Mouse (Mus musculus) forebrain, embryonic 11.5 days (tissue): Measurements from ENCODE around the gene Utp14a. TPM values are rescaled to one million over a fixed set of nuclear protein-coding genes. Genes with fewer than 3 reads are reported as not detected.
"Not testable (repeated sequence)": the region's sequence is repeated elsewhere in the genome, so short reads cannot be mapped to it uniquely, and the experiment has no call there.

Experiments
- ATAC-seq: fragments of 200-750 bp; cut with Nextera tagmentation; replicated peaks from 2 replicates; pipeline ENCODE4 v1.8.0; 2017; ENCODE audit warnings: moderate TSS enrichment; ENCODE audit not compliant: low FRiP score
- DNase-seq: peaks from one replicate; pipeline ENCODE4 v3.0.0-alpha.2; 2017; ENCODE audit warnings: low spot score
- H3K27ac ChIP-seq: fragments of 300-500 bp; sonication (generic); 2 replicates; pipeline ENCODE4 v1.5.1; 2014; ENCODE audit warnings: low read depth, low read length
- H3K27me3 ChIP-seq: fragments of 300-500 bp; sonication (generic); 2 replicates; pipeline ENCODE4 v1.6.1; 2014; ENCODE audit warnings: mild to moderate bottlenecking, low read length, mixed read lengths; ENCODE audit not compliant: control insufficient read depth, insufficient read depth
- H3K36me3 ChIP-seq: fragments of 300-500 bp; sonication (generic); 2 replicates; pipeline ENCODE4 v1.6.1; 2014; ENCODE audit warnings: mild to moderate bottlenecking, low read length, moderate library complexity, mixed read lengths; ENCODE audit not compliant: control insufficient read depth, insufficient read depth
- H3K4me1 ChIP-seq: fragments of 300-500 bp; sonication (generic); replicated peaks from 2 replicates; pipeline ENCODE4 v1.6.1; 2014; ENCODE audit warnings: low read length, mixed read lengths; ENCODE audit not compliant: control insufficient read depth, insufficient read depth
- H3K4me2 ChIP-seq: fragments of 300-500 bp; sonication (generic); 2 replicates; pipeline ENCODE4 v1.6.1; 2014; ENCODE audit warnings: low read depth, mild to moderate bottlenecking, low read length, moderate library complexity, mixed read lengths; ENCODE audit not compliant: severe bottlenecking
- H3K4me3 ChIP-seq: fragments of 300-500 bp; sonication (generic); 2 replicates; pipeline ENCODE4 v1.5.1; 2014; ENCODE audit warnings: low read depth, low read length
- H3K9ac ChIP-seq: fragments of 300-500 bp; sonication (generic); 2 replicates; pipeline ENCODE4 v1.6.1; 2014; ENCODE audit warnings: low read length
- H3K9me3 ChIP-seq: fragments of 300-500 bp; sonication (generic); 2 replicates; pipeline ENCODE4 v1.6.1; 2016; ENCODE audit warnings: low read length, mixed read lengths; ENCODE audit not compliant: control insufficient read depth
- WGBS: fragments of 180-500 bp; shearing (Covaris S2); extraction: QIAGEN DNeasy Blood & Tissue Kit; methylation state at CpG from one replicate; pipeline ENCODE4 v1.1.7; 2014; 5-methylcytosine and 5-hydroxymethylcytosine counted together
- polyA plus RNA-seq: library from polyadenylated mRNA; unstranded; fragments of >200 nt; fragmentation: Nextera tagmentation; extraction: Ambion mirVana; gene quantifications from 2 replicates; pipeline ENCODE4 v1.2.1, GENCODE M21; 2014

Gene Utp14a
- polyA plus RNA-seq = 25.7 and 25.9 TPM in 2 replicates

DNA sequence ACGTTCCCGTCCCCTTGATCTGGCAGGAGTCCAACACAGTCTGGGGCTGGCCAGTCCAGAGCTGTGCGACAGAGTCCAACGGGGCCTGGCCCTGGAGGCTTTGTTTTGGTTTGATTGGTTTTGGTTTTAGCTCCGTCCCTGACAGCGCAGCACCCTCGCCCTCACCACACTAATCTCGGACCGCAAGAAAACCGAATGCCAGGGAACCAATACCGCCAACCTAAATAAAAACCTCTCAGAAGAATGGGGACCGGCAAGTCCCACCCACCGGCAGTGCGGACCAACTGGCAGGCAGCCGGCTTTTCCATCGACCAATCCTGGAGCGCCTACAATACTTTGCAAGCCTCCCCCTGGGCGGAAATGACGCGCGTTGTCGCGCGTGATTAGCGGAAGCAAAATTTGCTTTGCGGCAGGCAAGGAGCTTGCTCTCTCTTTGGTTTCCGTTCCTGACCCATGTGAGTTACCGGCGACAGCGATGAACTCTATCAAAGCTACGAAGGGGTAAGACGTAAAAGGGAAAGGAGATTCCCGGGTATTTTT is at the start of gene Utp14a:
Gene Utp14a (plus strand): TSS at position 395 of the 540 bp plus-strand sequence.
- no peaks in the 10 kb centered on the region for H3K36me3 ChIP-seq
- peak within 1 kb of the TSS; percentile 53 for H3K4me2 ChIP-seq
- DNase-seq = peak; percentile 93
- H3K27me3 ChIP-seq = no peaks in the 10 kb centered on the region
- peak within 1 kb of the TSS; percentile 57 for H3K9ac ChIP-seq
- peak within 1 kb of the TSS; percentile 68 for H3K27ac ChIP-seq
- H3K9me3 ChIP-seq = no peaks in the 10 kb centered on the region
- peak within 1 kb of the TSS; percentile 45 for H3K4me3 ChIP-seq
- no peaks in the 10 kb centered on the region for H3K4me1 ChIP-seq
- peak; percentile 99 for ATAC-seq
- WGBS = 13% methylated on average over 33 of the region's 33 CpGs

DNA sequence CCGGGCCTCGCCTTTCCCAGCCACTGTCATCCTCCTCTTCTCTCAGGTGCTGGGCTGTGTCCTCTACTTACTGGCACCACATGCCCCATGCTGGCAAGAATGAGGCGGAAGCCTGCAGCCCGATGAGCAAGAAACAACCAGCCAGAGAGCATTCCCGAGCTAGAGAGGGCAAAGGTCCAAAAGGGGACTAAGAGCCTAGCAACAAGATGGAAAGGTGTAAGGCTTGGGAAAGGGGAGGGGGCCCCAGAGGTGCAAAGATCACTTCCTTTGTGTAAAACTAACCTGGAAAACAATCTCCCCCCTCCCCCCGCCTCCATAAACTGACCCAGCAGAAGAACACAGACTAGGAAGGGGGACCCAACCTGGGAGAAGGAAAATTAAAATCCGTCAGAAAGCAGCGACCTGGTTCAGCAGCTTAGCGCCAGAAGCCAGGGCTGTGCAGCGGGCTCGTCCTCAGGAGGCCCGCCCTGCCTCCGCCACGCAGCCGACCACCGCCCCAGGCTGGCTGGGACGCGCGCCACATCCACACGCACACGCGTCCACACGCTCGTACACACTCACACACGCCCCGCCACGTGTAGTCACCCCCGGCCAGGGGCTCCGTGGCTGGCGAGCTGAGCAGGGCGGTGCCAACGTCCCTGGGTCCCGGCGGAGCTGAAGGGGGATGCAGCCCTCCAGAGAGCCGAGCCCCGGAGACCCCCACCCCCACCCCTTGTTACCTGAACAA is 48.7 kb upstream of the Utp14a start:
- H3K4me2 ChIP-seq = peak overlapping the region; percentile 53
- peak overlapping the region; percentile 63 for H3K4me3 ChIP-seq
- no peak for DNase-seq
- no peak overlapping the region for H3K27ac ChIP-seq
- 22% methylated on average over 31 of the region's 36 CpGs for WGBS
- H3K4me1 ChIP-seq = no peaks in the 10 kb centered on the region
- H3K27me3 ChIP-seq = no peaks in the 10 kb centered on the region
- H3K9me3 ChIP-seq = no peaks in the 10 kb centered on the region
- no peaks in the 10 kb centered on the region for H3K36me3 ChIP-seq
- ATAC-seq = peak; percentile 82
- peak overlapping the region; percentile 59 for H3K9ac ChIP-seq

DNA sequence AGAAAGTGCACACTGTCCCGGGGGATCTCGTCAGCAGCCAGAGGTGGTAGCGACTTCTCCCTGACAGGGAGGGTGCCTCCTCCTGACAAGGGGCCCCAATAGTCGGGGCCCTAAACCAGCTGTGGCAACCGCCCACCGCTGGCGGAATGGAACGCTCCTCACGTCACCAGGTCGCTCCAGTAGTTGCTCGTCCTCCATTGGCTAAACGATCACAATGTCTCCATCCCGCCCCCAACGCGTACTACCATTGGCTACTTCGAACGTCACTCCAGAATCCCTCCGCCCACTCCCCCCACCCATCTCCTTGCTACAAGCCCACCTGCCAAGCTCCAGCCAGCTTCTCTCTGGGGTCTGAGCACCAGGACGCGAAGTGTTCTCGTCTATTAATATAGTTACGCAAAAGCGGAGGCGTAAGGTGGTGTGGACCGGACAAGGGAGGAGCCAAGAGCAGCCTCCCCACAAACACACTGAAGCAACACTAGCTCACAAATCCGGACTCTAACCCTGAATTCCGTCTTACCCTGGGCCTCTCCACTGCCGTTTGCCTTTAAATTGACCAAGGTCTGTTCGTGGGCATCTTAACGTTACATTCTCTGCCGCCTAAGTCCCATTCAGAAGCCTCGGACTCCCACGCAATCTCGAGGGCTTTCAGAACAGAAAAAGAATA is 48.0 kb upstream of the Utp14a start, which contains the start of gene Zdhhc9:
Gene Zdhhc9 (minus strand): TSS at position 360 of the 667 bp plus-strand sequence.
- 18% methylated on average over 34 of the region's 34 CpGs for WGBS
- Histone ChIP-seq H3K4me2 (peak within 1 kb of the TSS; percentile 53), H3K27me3 (no peaks in the 10 kb centered on the region), H3K36me3 (no peaks in the 10 kb centered on the region), H3K4me1 (no peaks in the 10 kb centered on the region), H3K27ac (no peak within 1 kb of the TSS), H3K9me3 (no peaks in the 10 kb centered on the region), H3K4me3 (peak within 1 kb of the TSS; percentile 63), H3K9ac (peak within 1 kb of the TSS; percentile 59)
- ATAC-seq = peak; percentile 99
- DNase-seq = peak; percentile 91

DNA sequence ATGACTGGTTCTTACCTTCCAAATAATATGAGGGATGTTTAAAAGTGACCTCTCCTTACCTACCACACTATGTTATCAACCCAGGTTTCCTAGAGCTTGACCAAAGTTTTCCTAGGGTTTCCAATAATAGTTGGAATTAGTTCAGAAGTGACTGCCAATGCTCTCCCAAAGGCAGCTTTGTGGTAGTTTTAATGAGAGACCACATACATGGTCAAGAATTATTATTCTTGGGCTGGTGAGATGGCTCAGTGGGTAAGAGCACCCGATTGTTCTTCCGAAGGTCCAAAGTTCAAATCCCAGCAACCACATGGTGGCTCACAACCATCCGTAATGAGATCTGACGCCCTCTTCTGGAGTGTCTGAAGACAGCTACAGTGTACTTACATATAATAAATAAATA is 46.9 kb upstream of the Utp14a start:
- H3K9ac ChIP-seq, H3K4me3 ChIP-seq, DNase-seq, H3K9me3 ChIP-seq, H3K4me2 ChIP-seq, H3K27ac ChIP-seq, H3K4me1 ChIP-seq, H3K36me3 ChIP-seq, ATAC-seq, H3K27me3 ChIP-seq: not testable (repeated sequence)
- WGBS = 75% methylated on average over 2 of the region's 4 CpGs

DNA sequence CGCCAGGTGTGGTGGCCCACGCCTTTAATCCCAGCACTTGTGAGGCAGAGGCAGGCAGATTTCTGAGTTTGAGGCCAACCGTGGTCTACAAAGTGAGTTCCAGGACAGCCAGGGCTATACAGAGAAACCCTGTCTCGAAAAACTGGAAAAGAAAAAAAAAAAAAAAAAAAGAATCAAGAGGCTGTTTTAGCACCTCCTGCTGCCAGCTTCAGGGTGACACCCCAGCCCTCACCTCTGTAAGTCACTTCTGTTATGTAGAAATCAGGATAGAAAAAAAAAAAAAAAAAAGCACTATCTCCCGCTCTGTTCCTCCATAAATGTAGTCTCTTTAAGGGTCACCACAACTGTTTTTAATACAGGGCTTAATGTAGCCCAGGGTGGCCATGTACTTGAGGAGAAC is 37.2 kb upstream of the Utp14a start:
- no peak for DNase-seq

DNA sequence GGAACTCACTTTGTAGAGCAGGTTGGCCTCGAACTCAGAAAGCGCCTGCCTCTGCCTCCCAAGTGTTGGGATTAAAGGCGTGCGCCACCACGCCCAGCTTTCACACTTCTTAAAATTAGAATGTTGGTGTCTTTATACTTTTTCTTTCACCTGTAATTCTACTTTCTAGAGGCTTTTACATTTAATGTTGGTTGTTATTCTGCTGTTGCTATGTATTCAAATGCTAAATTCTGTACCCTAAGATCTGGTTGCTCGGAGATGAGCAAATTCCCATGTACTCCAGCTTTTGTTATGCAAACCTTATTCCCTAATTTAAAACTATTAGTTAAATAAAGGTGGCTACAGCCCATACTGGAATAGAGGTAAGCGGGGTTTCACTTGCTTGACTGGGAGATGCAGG is 34.0 kb upstream of the Utp14a start:
- Histone ChIP-seq H3K9me3 (no peaks in the 10 kb centered on the region), H3K4me3 (no peak overlapping the region), H3K27me3 (no peaks in the 10 kb centered on the region), H3K4me2 (no peak overlapping the region), H3K9ac (no peak overlapping the region), H3K27ac (no peak overlapping the region), H3K36me3 (no peaks in the 10 kb centered on the region), H3K4me1 (no peaks in the 10 kb centered on the region)
- 79% methylated on average over 7 of the region's 7 CpGs for WGBS
- ATAC-seq (no peak), DNase-seq (no peak)

More for the DNA sequence above, 37.2 kb upstream of the Utp14a start:
- no peaks in the 10 kb centered on the region for H3K27me3 ChIP-seq
- ATAC-seq = no peak
- WGBS = 81% methylated on average over 5 of the region's 5 CpGs
- no peak overlapping the region for H3K27ac ChIP-seq
- H3K9me3 ChIP-seq = no peaks in the 10 kb centered on the region
- H3K4me3 ChIP-seq = no peak overlapping the region
- H3K9ac ChIP-seq = no peak overlapping the region
- no peaks in the 10 kb centered on the region for H3K36me3 ChIP-seq
- no peak overlapping the region for H3K4me2 ChIP-seq
- H3K4me1 ChIP-seq = no peaks in the 10 kb centered on the region

DNA sequence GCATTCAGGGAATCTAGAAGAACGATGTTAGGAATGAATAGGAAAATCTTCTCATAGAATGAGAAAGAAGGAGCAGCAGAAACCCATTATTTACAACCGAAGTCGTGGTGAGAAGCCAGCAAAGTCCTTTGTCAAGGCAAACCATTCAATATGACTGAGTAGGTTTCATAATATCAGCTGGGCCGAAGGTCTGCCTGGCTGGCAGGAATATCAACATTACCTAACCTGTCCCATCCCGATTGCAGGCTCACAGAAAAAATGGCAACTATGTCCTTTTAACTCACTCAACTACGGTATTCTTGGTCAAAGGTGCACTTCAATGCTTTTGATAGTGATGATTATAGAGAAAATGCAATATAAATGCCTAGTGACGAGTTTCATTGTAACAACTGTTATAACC is 30.4 kb upstream of the Utp14a start:
- DNase-seq (no peak), ATAC-seq (no peak)
- Histone ChIP-seq H3K9me3 (no peaks in the 10 kb centered on the region), H3K4me2 (no peak overlapping the region), H3K27ac (no peak overlapping the region), H3K27me3 (no peaks in the 10 kb centered on the region), H3K9ac (no peak overlapping the region), H3K4me3 (no peak overlapping the region), H3K4me1 (no peaks in the 10 kb centered on the region), H3K36me3 (no peaks in the 10 kb centered on the region)
- 84% methylated on average over 7 of the region's 7 CpGs for whole genome bisulfite sequencing

DNA sequence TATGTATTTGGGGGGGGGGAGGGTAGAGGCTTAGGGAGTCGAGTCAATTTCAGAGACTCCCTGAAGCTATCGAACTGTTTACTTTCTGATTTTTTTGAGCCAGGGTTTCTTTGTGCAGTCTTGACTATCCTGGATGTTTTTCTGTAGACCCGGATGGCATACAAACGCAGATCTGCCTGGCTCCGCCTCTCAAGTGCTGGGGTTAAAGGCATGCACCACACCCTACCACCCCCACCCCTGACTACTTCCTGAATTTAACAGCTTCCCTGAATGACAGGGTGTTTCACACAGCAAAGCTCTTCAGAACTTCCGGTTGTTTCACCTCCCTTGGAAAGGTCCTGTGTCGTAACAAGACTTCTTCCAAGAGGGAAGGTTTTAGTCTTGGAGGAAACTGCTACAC is 22.2 kb upstream of the Utp14a start:
- no peak for ATAC-seq
- H3K9me3 ChIP-seq = no peaks in the 10 kb centered on the region

More for the DNA sequence above, 22.2 kb upstream of the Utp14a start:
- Histone ChIP-seq H3K4me1 (no peaks in the 10 kb centered on the region), H3K36me3 (no peaks in the 10 kb centered on the region), H3K4me3 (no peak overlapping the region), H3K9ac (no peak overlapping the region), H3K27me3 (no peaks in the 10 kb centered on the region), H3K4me2 (no peak overlapping the region), H3K27ac (no peak overlapping the region)
- 63% methylated on average over 7 of the region's 7 CpGs for WGBS
- no peak for DNase-seq
